Mouse (Mus musculus) large intestine, adult 2 months (tissue): ENCODE measurements around the gene Mettl24. TPM values are rescaled to one million over a fixed set of nuclear protein-coding genes. Genes with fewer than 3 reads are reported as not detected.

Experiments
- DNase-seq: peaks from one replicate; pipeline ENCODE4 v3.0.0-alpha.2; 2012; ENCODE audit warnings: low read depth, low spot score
- WGBS: fragments of 180-500 bp; shearing (Covaris S2); methylation state at CpG from one replicate; pipeline ENCODE4 v1.1.7; 2018; 5-methylcytosine and 5-hydroxymethylcytosine counted together
- polyA plus RNA-seq: library from polyadenylated mRNA; depleted of rRNA; stranded (reverse); fragments of >200 nt; gene quantifications from 2 replicates; pipeline ENCODE4 v1.2.3, GENCODE M21; 2012; rRNA removed

The Mettl24 gene
- polyA plus RNA-seq, 1 experiment, result 2.2 TPM

- DNase-seq, result no peak
- 71% methylated on average over 8 of the region's 8 CpGs for WGBS
These were observed 174.5 kb downstream of the Mettl24 start for GRCm38 (mm10) chr10:40857599-40857998.

Other genes starting within 250 kb of the Mettl24 start
- not detected in 2 replicates for gene Slc22a16, start 112.9 kb upstream of the Mettl24 start, polyA plus RNA-seq
- gene Ddo, start 53.3 kb upstream of the Mettl24 start, polyA plus RNA-seq, result 1.4 and 1.6 TPM in 2 replicates
- gene Cdc40, start 200.0 kb downstream of the Mettl24 start, polyA plus RNA-seq, result 7.4 and 9.5 TPM in 2 replicates
- gene Wasf1, start 200.2 kb downstream of the Mettl24 start, polyA plus RNA-seq, result 0.68 and 0.91 TPM in 2 replicates